ENCODE assay signal across 17 mouse cellular contexts in genomic region chr16:72773034-72773433, GRCm38 (mm10).
DNase-seq lines count a peak whose midpoint lies in the region; ATAC-seq and TF ChIP-seq lines count a peak whose summit lies in the region.
"Had no signal": no experiment of that assay in that cellular context is flagged by ENCODE, and none has a peak within 500 bp of the region (broad histone marks: within the 10 kb centered on the region; RNA-seq: fewer than 3 reads in every experiment).

No protein-coding gene starts in this region.

- H3K9me3 ChIP-seq in midbrain, embryonic 10.5 days (replicated peaks): no peaks in the 10 kb centered on the region
- H3K9me3 ChIP-seq in midbrain, embryonic 14.5 days (ENCODE audit: control insufficient read depth, low read length): no peaks in the 10 kb centered on the region
- H3K9me3 ChIP-seq: embryonic facial prominence, embryonic 12.5 days; liver, embryonic 13.5 days had no signal

- 37% methylated on average over 7 of the region's 7 CpGs for WGBS in kidney, adult 2 months
- WGBS in midbrain, embryonic 10.5 days: 15% methylated on average over 7 of the region's 7 CpGs
- 16% methylated on average over 7 of the region's 7 CpGs for WGBS in midbrain, embryonic 14.5 days

- no peak for TF ChIP-seq CTCF in kidney, adult 2 months (conservative IDR thresholded peaks at IDR 0.05; ENCODE audit: insufficient read depth, insufficient read length, low read depth, low read length)

- ATAC-seq in midbrain, embryonic 14.5 days (ENCODE audit: low FRiP score, low TSS enrichment): no peak
- no peak for ATAC-seq in frontal cortex, adult (ENCODE audit: low TSS enrichment)

- no peaks in the 10 kb centered on the region for H3K27me3 ChIP-seq in kidney, adult 2 months (replicated peaks; ENCODE audit: control insufficient read depth, insufficient read depth, low read length)
- no peaks in the 10 kb centered on the region for H3K27me3 ChIP-seq in midbrain, embryonic 10.5 days (ENCODE audit: low read depth, poor library complexity, severe bottlenecking)
- H3K27me3 ChIP-seq in midbrain, embryonic 14.5 days (ENCODE audit: control insufficient read depth, insufficient read depth, low read length): no peaks in the 10 kb centered on the region
- H3K27me3 ChIP-seq: embryonic facial prominence, embryonic 12.5 days; liver, embryonic 13.5 days had no signal

- H3K4me3 ChIP-seq in kidney, adult 2 months (ENCODE audit: insufficient read depth, low read depth, low read length): no peak overlapping the region
- no peak overlapping the region for H3K4me3 ChIP-seq in midbrain, embryonic 10.5 days
- H3K4me3 ChIP-seq in midbrain, embryonic 14.5 days (replicated peaks; ENCODE audit: low read depth, low read length): no peak overlapping the region
- H3K4me3 ChIP-seq: embryonic facial prominence, embryonic 12.5 days; gastrocnemius, adult 2 months; liver, embryonic 13.5 days had no signal

- H3K4me2 ChIP-seq in midbrain, embryonic 14.5 days (ENCODE audit: low read length): no peak overlapping the region
- H3K4me2 ChIP-seq: embryonic facial prominence, embryonic 12.5 days; liver, embryonic 13.5 days; lung, embryonic 14.5 days had no signal

- H3K4me1 ChIP-seq in kidney, adult 2 months (ENCODE audit: control insufficient read depth, insufficient read depth, low read length): no peaks in the 10 kb centered on the region
- H3K4me1 ChIP-seq in midbrain, embryonic 10.5 days: peaks cover 56% of the 10 kb centered on the region
- H3K4me1 ChIP-seq in midbrain, embryonic 14.5 days (ENCODE audit: control insufficient read depth, insufficient read depth, low read length): peaks cover 34% of the 10 kb centered on the region
- H3K4me1 ChIP-seq: liver, embryonic 13.5 days had no signal

- peak; percentile 17 for DNase-seq in kidney, adult 2 months
- DNase-seq in kidney, adult 18-20 months: no peak
- peak; percentile 40 for DNase-seq in midbrain, embryonic 10.5 days (ENCODE audit: low spot score)
- no peak for DNase-seq in midbrain, embryonic 14.5 days
- peak; percentile 49 for DNase-seq in embryo, embryonic 11 days
- peak; percentile 53 for DNase-seq in mesoderm, embryonic 11.5 days (ENCODE audit: low read depth, low spot score)
- DNase-seq: adrenal gland, postnatal 25 days; cerebellum, adult 9-10 months; forebrain, postnatal 0 days; gastrocnemius, adult 2 months; layer of hippocampus, adult 9-11 months; liver, embryonic 13.5 days; lung, embryonic 14.5 days; right cerebral cortex, postnatal 14 days; spleen, adult 18-20 months had no signal

- H3K36me3 ChIP-seq in kidney, adult 2 months (ENCODE audit: control insufficient read depth, insufficient read depth, low read length): no peaks in the 10 kb centered on the region
- H3K36me3 ChIP-seq in midbrain, embryonic 10.5 days: no peaks in the 10 kb centered on the region
- H3K36me3 ChIP-seq in midbrain, embryonic 14.5 days (ENCODE audit: control insufficient read depth, insufficient read depth, low read length): no peaks in the 10 kb centered on the region
- H3K36me3 ChIP-seq: embryonic facial prominence, embryonic 12.5 days; liver, embryonic 13.5 days had no signal

- H3K27ac ChIP-seq in kidney, adult 2 months (ENCODE audit: insufficient read depth, low read depth, low read length): no peak overlapping the region
- H3K27ac ChIP-seq in midbrain, embryonic 10.5 days (replicated peaks): peak overlapping the region; percentile 52
- no peak overlapping the region for H3K27ac ChIP-seq in midbrain, embryonic 14.5 days (replicated peaks; ENCODE audit: low read depth, low read length)
- H3K27ac ChIP-seq: embryonic facial prominence, embryonic 12.5 days; gastrocnemius, adult 2 months; liver, embryonic 13.5 days had no signal

- no peak for TF ChIP-seq POLR2A in kidney, adult 2 months (IDR thresholded peaks at IDR 0.05; ENCODE audit: low read depth, low read length)

- no peak overlapping the region for H3K9ac ChIP-seq in midbrain, embryonic 14.5 days (replicated peaks; ENCODE audit: low read length)
- H3K9ac ChIP-seq: embryonic facial prominence, embryonic 12.5 days; forebrain, postnatal 0 days; liver, embryonic 13.5 days; lung, embryonic 14.5 days had no signal

Comparison
In these comparisons a context has a peak if more than half of its experiments do, and no peak if none do; other contexts are left out.
1. DNase-seq: peak in kidney, adult 2 months (single experiment), midbrain, embryonic 10.5 days (single experiment), embryo, embryonic 11 days (single experiment) and mesoderm, embryonic 11.5 days (single experiment); none in kidney, adult 18-20 months (single experiment) and midbrain, embryonic 14.5 days (single experiment).